Mouse (Mus musculus): Measurements from ENCODE around the gene B630019K06Rik. TPM values are rescaled to one million over a fixed set of nuclear protein-coding genes. Genes with fewer than 3 reads are reported as not detected.

Gene B630019K06Rik
- total and polyA plus RNA-seq, 3 experiments = 0.03 TPM; not detected in 2

DNA sequence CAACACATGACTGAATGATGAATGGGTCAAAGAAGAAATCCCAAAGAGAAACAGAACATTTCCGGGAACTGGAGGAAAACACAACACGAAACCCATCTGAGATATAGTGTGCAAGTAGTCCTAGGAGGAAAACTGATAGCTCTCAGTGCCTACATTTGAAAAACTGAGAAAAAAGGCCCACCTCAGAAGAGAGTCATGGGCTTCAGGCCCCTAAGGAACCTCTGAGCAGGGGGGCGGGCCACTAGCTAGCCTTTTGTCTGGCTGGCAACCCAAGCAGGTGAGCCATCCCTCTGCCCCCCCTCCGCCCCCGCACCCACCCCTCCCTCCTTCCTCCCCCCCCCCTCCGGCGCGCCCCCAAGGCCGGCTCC lies 223 bp upstream of the B630019K06Rik start:
- Histone ChIP-seq H3K4me3 (ENCODE audit: control insufficient read depth in 1 of 2, insufficient read depth in 1 of 2, low read depth in 2 of 2, low read length in 2 of 2) (no peak overlapping the region), H3K9me3 (replicated peaks; ENCODE audit: insufficient read depth, low read length) (no peaks in the 10 kb centered on the region), H3K4me1 (ENCODE audit: control insufficient read depth in 1 of 2, insufficient read depth in 2 of 2, low read length in 2 of 2) (no peaks in the 10 kb centered on the region)

GRCm38 (mm10) chrX:8893182-8893651 lies 1.0 kb downstream of the B630019K06Rik start:
- H3K4me3 ChIP-seq (ENCODE audit: control insufficient read depth in 1 of 2, insufficient read depth in 1 of 2, low read depth in 2 of 2, low read length in 2 of 2) = no peak overlapping the region
- H3K27me3 ChIP-seq (ENCODE audit: control insufficient read depth in 1 of 2, insufficient read depth in 2 of 2, low read length in 2 of 2) = no peaks in the 10 kb centered on the region
- H3K9ac ChIP-seq (ENCODE audit: control insufficient read depth, low read depth, low read length, poor library complexity, severe bottlenecking) = no peak overlapping the region
- H3K4me1 ChIP-seq (ENCODE audit: control insufficient read depth in 1 of 2, insufficient read depth in 2 of 2, low read length in 2 of 2) = no peaks in the 10 kb centered on the region
- H3K36me3 ChIP-seq (ENCODE audit: control insufficient read depth in 1 of 2, insufficient read depth in 2 of 2, low read length in 2 of 2) = no peaks in the 10 kb centered on the region
- no peaks in the 10 kb centered on the region for H3K9me3 ChIP-seq (replicated peaks; ENCODE audit: insufficient read depth, low read length)
- H3K79me2 ChIP-seq (ENCODE audit: control insufficient read depth, insufficient read depth, low read length, poor library complexity) = no peaks in the 10 kb centered on the region
- H3K27ac ChIP-seq (ENCODE audit: control insufficient read depth, low read depth, low read length) = no peak overlapping the region
- TF ChIP-seq UBTF (IDR thresholded peaks at IDR 0.05; ENCODE audit: borderline replicate concordance, insufficient read depth, low read depth, low read length) (no peak), USF2 (IDR thresholded peaks at IDR 0.05; ENCODE audit: borderline replicate concordance in 1 of 2, insufficient read depth in 1 of 2, low read depth in 1 of 2, low read length in 2 of 2) (no peak), POLR2AphosphoS2 (IDR thresholded peaks at IDR 0.05; ENCODE audit: low read length) (no peak), E2F4 (IDR thresholded peaks at IDR 0.05; ENCODE audit: borderline replicate concordance, low read depth, low read length) (no peak), ELF1 (IDR thresholded peaks at IDR 0.05; ENCODE audit: low read depth, low read length) (no peak), ZNF384 (IDR thresholded peaks at IDR 0.05; ENCODE audit: low read depth, low read length) (no peak), CHD1 (IDR thresholded peaks at IDR 0.05; ENCODE audit: low read depth, low read length) (no peak), TAL1 (IDR thresholded peaks at IDR 0.05; ENCODE audit: low read length) (no peak), MAZ (IDR thresholded peaks at IDR 0.05; ENCODE audit: low read depth, low read length) (no peak), USF1 (IDR thresholded peaks at IDR 0.05; ENCODE audit: low read depth, low read length) (no peak), SMC3 (IDR thresholded peaks at IDR 0.05; ENCODE audit: low read depth, low read length) (no peak), MAFK (IDR thresholded peaks at IDR 0.05; ENCODE audit: borderline replicate concordance, low read depth, low read length) (no peak), MEF2A (IDR thresholded peaks at IDR 0.05; ENCODE audit: extremely low read depth, insufficient replicate concordance, low read depth, low read length, poor library complexity, severe bottlenecking) (no peak), MYB (IDR thresholded peaks at IDR 0.05; ENCODE audit: low read depth, low read length) (no peak), TBP (IDR thresholded peaks at IDR 0.05; ENCODE audit: low read depth, low read length) (no peak), EP300 (IDR thresholded peaks at IDR 0.05; ENCODE audit: low read depth in 1 of 2, low read length in 2 of 2) (no peak), SIN3A (IDR thresholded peaks at IDR 0.05; ENCODE audit: low read length) (no peak)
- no peak for DNase-seq (ENCODE audit: low read depth, low spot score)

More for the DNA sequence above, 223 bp upstream of the B630019K06Rik start:
- no peaks in the 10 kb centered on the region for H3K36me3 ChIP-seq (ENCODE audit: control insufficient read depth in 1 of 2, insufficient read depth in 2 of 2, low read length in 2 of 2)
- no peak for DNase-seq (ENCODE audit: low read depth, low spot score)
- H3K9ac ChIP-seq (ENCODE audit: control insufficient read depth, low read depth, low read length, poor library complexity, severe bottlenecking) = no peak overlapping the region
- TF ChIP-seq ZC3H11A (IDR thresholded peaks at IDR 0.05; ENCODE audit: low read depth, low read length) (no peak), NRF1 (IDR thresholded peaks at IDR 0.05; ENCODE audit: insufficient read depth, low read depth, low read length, poor library complexity, severe bottlenecking) (no peak), RAD21 (IDR thresholded peaks at IDR 0.05; ENCODE audit: low read depth, low read length) (no peak), MXI1 (IDR thresholded peaks at IDR 0.05; ENCODE audit: low read depth, low read length) (no peak), CHD2 (IDR thresholded peaks at IDR 0.05; ENCODE audit: low read length) (no peak)
- no peaks in the 10 kb centered on the region for H3K27me3 ChIP-seq (ENCODE audit: control insufficient read depth in 1 of 2, insufficient read depth in 2 of 2, low read length in 2 of 2)
- no peak overlapping the region for H3K27ac ChIP-seq (ENCODE audit: control insufficient read depth, low read depth, low read length)
- no peaks in the 10 kb centered on the region for H3K79me2 ChIP-seq (ENCODE audit: control insufficient read depth, insufficient read depth, low read length, poor library complexity)
